Mouse (Mus musculus) heart, embryonic 11.5 days (tissue): ENCODE results near the gene Abcg1. TPM values are rescaled to one million over a fixed set of nuclear protein-coding genes. Genes with fewer than 3 reads are reported as not detected.

ENCODE experiments used
- ATAC-seq: fragments of 200-750 bp; cut with Nextera tagmentation; replicated peaks from 2 replicates; pipeline ENCODE4 v1.8.0; 2017; ENCODE audit warnings: moderate library complexity; ENCODE audit not compliant: insufficient number of reproducible peaks, low FRiP score, low TSS enrichment
- H3K27ac ChIP-seq: fragments of 300-500 bp; sonication (generic); 2 replicates; pipeline ENCODE4 v1.5.1; 2014; ENCODE audit warnings: mild to moderate bottlenecking, low read depth, low read length
- H3K27me3 ChIP-seq: fragments of 300-500 bp; sonication (generic); 2 replicates; pipeline ENCODE4 v1.6.1; 2014; ENCODE audit warnings: mild to moderate bottlenecking, low read length, mixed read lengths; ENCODE audit not compliant: control insufficient read depth, insufficient read depth
- H3K36me3 ChIP-seq: fragments of 300-500 bp; sonication (generic); 2 replicates; pipeline ENCODE4 v1.6.1; 2014; ENCODE audit warnings: mild to moderate bottlenecking, low read length, moderate library complexity, mixed read lengths; ENCODE audit not compliant: control insufficient read depth, insufficient read depth
- H3K4me1 ChIP-seq: fragments of 300-500 bp; sonication (generic); 2 replicates; pipeline ENCODE4 v1.6.1; 2014; ENCODE audit warnings: low read length; ENCODE audit not compliant: control insufficient read depth, insufficient read depth
- H3K4me2 ChIP-seq: fragments of 300-500 bp; sonication (generic); 2 replicates; pipeline ENCODE4 v1.6.1; 2014; ENCODE audit warnings: mild to moderate bottlenecking, moderate library complexity
- H3K4me3 ChIP-seq: fragments of 300-500 bp; sonication (generic); 2 replicates; pipeline ENCODE4 v1.5.1; 2014; ENCODE audit warnings: low read depth, low read length
- H3K9ac ChIP-seq: fragments of 300-500 bp; sonication (generic); 2 replicates; pipeline ENCODE4 v1.6.1; 2014; ENCODE audit warnings: mild to moderate bottlenecking, low read depth, low read length, moderate library complexity
- H3K9me3 ChIP-seq: fragments of 300-500 bp; sonication (generic); replicated peaks from 2 replicates; pipeline ENCODE4 v1.6.1; 2016; ENCODE audit warnings: low read length; ENCODE audit not compliant: control insufficient read depth
- WGBS: fragments of 180-500 bp; shearing (Covaris S2); extraction: QIAGEN DNeasy Blood & Tissue Kit; methylation state at CpG from one replicate; pipeline ENCODE4 v1.1.7; 2014; ENCODE audit not compliant: insufficient replicate concordance; 5-methylcytosine and 5-hydroxymethylcytosine counted together
- polyA plus RNA-seq: library from polyadenylated mRNA; unstranded; fragments of >200 nt; fragmentation: Nextera tagmentation; extraction: Ambion mirVana; gene quantifications from 2 replicates; pipeline ENCODE4 v1.2.1, GENCODE M21; 2014

Gene Abcg1
- polyA plus RNA-seq, 1 experiment from 2014 or later, result 6.4 TPM

DNA sequence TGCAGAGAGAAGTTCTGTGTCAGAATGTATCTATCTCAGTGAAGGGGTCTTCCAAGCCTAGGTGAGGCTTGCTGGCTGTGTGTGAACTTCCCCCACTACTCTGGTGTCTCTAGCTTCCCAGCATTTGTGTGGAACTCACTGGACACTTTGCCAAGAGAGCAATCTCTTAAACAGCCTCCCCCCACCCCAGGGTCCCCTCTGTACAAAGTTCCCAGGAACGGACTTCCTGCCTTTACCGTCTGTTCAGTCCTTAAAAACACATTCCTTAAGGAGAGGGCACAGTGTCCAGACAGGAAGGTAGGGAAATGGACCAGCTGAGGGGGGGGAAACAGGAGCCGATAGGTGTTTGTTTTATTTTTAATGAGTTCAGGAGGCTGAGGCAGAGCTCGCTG, 2.7 kb downstream of the Abcg1 start:
- no peaks in the 10 kb centered on the region for H3K36me3 ChIP-seq
- 47% methylated on average over 4 of the region's 4 CpGs for WGBS
- H3K9me3 ChIP-seq, result no peaks in the 10 kb centered on the region
- ATAC-seq, result no peak
- H3K9ac ChIP-seq, result no peak overlapping the region
- no peak overlapping the region for H3K4me3 ChIP-seq
- H3K4me2 ChIP-seq, result no peak overlapping the region
- peaks cover 18% of the 10 kb centered on the region for H3K27me3 ChIP-seq
- H3K27ac ChIP-seq, result peak overlapping the region; percentile 46
- H3K4me1 ChIP-seq, result peaks cover 20% of the 10 kb centered on the region

DNA sequence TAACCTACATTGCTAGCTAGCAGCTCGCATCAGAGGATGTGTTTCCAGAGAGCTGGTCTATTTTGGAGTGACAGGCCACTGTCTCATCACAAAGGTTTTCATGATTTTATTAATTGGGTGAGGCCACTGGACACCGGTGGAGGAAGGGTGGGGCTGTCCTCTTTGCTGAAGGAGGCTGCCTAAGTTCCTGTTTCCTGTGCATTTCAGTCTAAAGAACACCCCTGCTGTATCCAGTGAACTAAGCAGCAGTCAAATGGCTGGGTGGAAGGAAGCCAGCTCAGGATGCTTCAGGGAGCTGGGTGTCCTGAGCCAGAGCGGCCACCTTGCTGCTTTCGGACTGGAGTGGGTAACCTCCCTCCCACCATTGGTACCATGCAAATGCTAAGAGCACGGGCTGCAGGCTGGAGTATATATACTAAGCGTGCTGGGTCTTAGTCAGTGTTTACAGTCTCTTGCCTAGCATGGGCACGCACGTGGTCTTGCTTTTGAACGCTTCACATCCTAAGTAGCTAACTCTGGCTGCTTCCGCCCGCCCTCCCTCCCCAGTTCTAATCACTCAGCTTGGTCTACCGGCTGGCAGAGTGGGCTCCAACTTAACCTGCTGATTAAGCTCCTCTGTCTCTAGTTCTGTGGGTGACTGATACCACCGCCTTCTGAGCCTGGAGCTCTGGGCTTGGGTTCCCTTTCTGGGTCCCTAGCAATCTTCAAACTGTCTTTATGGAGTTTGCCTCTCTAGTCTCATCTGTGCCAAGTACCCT, 3.3 kb downstream of the Abcg1 start:
- peak overlapping the region; percentile 46 for H3K27ac ChIP-seq
- no peak overlapping the region for H3K9ac ChIP-seq
- no peaks in the 10 kb centered on the region for H3K9me3 ChIP-seq
- peaks cover 18% of the 10 kb centered on the region for H3K27me3 ChIP-seq
- H3K4me3 ChIP-seq, result no peak overlapping the region
- 52% methylated on average over 13 of the region's 13 CpGs for WGBS
- ATAC-seq, result no peak
- H3K4me1 ChIP-seq, result peaks cover 20% of the 10 kb centered on the region
- peak overlapping the region; percentile 16; the same call in 1 of the 2 replicates for H3K4me2 ChIP-seq
- H3K36me3 ChIP-seq, result no peaks in the 10 kb centered on the region

DNA sequence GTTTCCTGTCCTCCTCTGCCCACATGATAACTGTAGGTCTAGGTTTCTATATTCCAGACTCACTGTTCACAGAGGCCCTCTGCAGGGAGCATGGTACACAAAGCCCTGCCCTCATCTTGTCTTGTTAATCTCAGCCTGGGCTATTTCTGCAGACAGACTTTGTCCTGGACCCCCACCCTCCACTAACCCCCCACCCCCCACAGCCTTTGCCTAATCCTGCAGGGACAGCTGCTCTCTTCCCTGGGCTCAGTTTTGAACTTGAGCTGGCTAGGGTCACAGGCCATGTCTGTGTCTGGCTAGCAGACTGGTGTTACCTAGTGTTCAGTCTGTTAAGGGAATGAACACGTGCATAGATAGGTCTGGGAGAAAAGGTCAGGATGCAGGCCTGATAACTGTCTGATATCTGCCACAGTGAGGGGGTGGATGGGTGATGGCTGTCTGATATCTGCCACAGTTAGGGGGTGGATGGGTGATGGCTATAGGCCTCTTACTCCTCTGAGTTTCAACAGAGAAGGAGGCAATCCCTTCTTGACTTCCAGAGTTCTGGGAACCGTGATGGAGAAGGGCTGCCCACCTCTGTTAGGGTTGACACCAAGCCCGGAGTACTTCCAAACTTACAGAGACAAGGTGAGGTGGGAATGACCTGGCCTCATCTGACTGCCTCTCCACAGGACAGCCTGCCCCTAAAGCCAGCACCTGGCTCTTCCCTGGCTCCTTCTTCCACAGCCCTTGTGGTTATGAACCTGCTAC, 4.0 kb downstream of the Abcg1 start:
- peaks cover 20% of the 10 kb centered on the region for H3K4me1 ChIP-seq
- no peak overlapping the region for H3K4me2 ChIP-seq
- no peak overlapping the region for H3K9ac ChIP-seq
- no peaks in the 10 kb centered on the region for H3K9me3 ChIP-seq
- H3K27me3 ChIP-seq, result peaks cover 18% of the 10 kb centered on the region
- peak overlapping the region; percentile 46; the same call in 1 of the 2 replicates for H3K27ac ChIP-seq
- H3K4me3 ChIP-seq, result no peak overlapping the region
- no peak for ATAC-seq
- no peaks in the 10 kb centered on the region for H3K36me3 ChIP-seq
- WGBS, result 61% methylated on average over 3 of the region's 3 CpGs

DNA sequence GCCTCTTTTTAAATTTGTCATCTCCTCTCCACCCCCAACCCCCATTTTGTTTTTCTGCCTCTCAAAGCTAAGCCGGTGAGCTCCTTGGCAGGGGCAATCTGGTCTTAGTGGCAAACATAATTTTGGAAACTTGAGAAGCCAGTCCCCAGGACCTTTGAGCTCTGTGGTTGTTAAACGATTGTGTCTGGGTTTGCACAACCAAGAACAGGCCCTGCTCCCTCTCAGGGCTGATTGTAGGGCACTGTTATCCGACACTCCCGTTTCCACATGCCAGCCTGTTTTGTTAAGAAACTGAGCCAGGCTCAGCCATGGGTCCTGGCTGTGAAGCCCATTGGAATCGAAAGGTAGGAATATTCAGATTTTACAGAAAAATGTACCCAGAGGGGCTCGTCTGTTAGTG, 8.6 kb downstream of the Abcg1 start:
- H3K27ac ChIP-seq, result no peak overlapping the region
- peaks cover 15% of the 10 kb centered on the region for H3K4me1 ChIP-seq
- no peaks in the 10 kb centered on the region for H3K36me3 ChIP-seq
- no peak overlapping the region for H3K4me3 ChIP-seq
- H3K27me3 ChIP-seq, result no peaks in the 10 kb centered on the region
- WGBS, result 68% methylated on average over 6 of the region's 6 CpGs
- ATAC-seq, result no peak
- H3K4me2 ChIP-seq, result no peak overlapping the region
- no peaks in the 10 kb centered on the region for H3K9me3 ChIP-seq
- no peak overlapping the region for H3K9ac ChIP-seq

DNA sequence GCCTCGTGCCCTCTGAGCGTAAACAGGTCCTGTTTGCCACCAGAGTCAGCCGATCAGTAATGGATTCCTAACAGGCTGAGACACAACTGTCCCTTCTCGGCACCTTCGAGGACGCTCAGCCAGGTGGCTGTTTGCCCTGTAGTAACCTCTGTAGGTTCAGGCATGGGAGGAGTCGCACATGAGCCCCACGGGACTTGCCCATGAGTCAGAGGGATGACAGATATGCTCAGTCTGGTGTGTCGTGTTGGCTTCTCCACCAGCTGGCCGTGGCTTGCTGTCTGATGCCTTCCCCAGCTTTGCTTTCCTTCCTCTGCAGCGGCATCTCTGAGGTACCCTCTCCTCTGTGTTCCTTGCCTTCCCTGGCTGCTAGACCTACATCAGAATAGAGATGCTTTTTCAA, 9.6 kb downstream of the Abcg1 start:
- Histone ChIP-seq H3K27me3 (no peaks in the 10 kb centered on the region), H3K9me3 (no peaks in the 10 kb centered on the region), H3K4me3 (no peak overlapping the region), H3K4me2 (no peak overlapping the region), H3K9ac (no peak overlapping the region), H3K27ac (no peak overlapping the region), H3K36me3 (no peaks in the 10 kb centered on the region), H3K4me1 (peaks cover 24% of the 10 kb centered on the region)
- ATAC-seq, result no peak
- WGBS, result 72% methylated on average over 11 of the region's 11 CpGs

DNA sequence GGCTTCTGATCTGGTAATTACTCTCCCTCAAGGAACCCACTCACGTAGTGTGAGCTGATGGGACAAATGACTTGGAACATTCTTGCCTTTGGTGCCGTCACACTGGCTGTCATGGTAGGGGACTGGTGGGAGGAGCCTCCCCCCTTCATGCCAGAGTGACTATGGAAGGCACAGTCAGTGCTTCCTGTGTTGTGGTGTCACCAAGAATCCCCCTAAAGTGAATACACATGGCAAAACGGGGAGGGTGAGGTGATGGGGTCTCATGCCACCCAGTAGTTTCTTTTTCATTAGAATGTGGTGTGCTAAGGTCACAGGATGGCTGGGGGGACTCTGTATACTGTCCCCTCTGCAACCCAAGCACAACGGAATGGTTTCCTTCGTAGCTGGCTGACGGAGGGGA, 11.6 kb downstream of the Abcg1 start:
- no peaks in the 10 kb centered on the region for H3K9me3 ChIP-seq
- H3K4me3 ChIP-seq, result no peak overlapping the region
- peaks cover 45% of the 10 kb centered on the region for H3K4me1 ChIP-seq
- no peak overlapping the region for H3K9ac ChIP-seq
- H3K4me2 ChIP-seq, result no peak overlapping the region
- no peak overlapping the region for H3K27ac ChIP-seq
- no peak for ATAC-seq
- no peaks in the 10 kb centered on the region for H3K36me3 ChIP-seq
- 74% methylated on average over 6 of the region's 6 CpGs for WGBS
- H3K27me3 ChIP-seq, result no peaks in the 10 kb centered on the region

DNA sequence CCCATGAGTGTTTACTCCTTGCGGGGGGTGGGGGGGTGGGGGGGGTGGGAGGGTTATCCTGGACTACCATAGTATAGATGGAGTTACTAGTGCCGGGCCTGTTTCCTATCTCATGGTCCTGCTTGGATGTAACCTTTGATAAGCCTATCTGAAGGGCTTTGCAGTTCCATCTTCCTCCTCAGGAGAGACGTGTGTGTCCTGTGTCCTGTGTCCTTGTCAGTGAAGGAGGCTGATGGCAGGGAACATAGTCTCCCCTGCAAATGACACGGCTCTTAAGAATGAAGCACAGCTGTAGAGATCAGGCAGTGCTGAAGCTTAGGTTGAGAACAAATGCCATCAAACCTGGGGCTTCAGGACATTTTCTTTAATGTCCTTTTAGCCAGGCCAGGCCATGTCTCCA, 12.4 kb downstream of the Abcg1 start:
- Histone ChIP-seq H3K36me3 (no peaks in the 10 kb centered on the region), H3K27ac (no peak overlapping the region), H3K9ac (no peak overlapping the region), H3K4me1 (peaks cover 51% of the 10 kb centered on the region), H3K9me3 (no peaks in the 10 kb centered on the region), H3K27me3 (no peaks in the 10 kb centered on the region), H3K4me2 (no peak overlapping the region), H3K4me3 (no peak overlapping the region)
- 50% methylated on average over 4 of the region's 4 CpGs for WGBS
- ATAC-seq, result no peak

DNA sequence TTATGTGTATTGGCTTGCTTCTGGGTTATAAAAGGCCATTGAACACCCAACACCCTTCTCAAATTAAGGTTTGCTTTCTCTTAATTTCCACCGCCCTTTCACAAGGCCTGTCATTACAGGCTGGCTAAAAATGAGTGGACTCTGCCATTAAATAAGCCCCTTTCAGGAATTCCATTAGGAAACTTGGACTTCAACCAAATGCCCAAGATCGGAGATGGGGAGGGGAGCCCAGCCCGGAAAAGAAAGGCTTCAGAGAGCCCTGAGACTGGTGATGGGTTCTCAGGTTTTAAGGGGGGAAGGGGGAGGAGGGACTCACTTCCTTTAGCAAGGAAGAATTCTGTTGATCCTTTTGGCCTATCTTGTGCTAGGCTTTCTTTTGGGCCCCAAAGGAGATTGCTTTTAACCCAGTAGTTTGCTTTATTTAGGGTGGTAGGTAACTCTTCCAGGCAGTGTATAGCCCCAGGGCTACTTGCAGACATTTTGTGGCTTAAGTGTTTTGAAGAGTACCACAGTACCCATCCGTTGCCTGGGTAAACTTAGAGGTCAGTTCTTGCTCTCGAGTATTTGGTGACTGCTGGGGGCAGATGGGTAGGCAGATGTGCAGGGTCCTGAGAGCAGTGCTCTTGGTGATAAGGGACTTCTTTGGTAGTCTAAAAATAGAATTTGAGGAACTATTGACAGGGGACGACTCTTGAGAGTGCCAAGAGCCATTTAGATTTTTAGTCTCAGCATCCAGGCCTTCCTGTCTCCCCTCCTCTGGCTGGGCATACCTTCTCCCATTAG, 13.1 kb downstream of the Abcg1 start:
- peak overlapping the region; percentile 8; the same call in 1 of the 2 replicates for H3K4me2 ChIP-seq
- no peaks in the 10 kb centered on the region for H3K36me3 ChIP-seq
- H3K9ac ChIP-seq, result no peak overlapping the region
- H3K4me3 ChIP-seq, result no peak overlapping the region
- peak overlapping the region; percentile 77; the same call in 1 of the 2 replicates for H3K27ac ChIP-seq
- peaks cover 57% of the 10 kb centered on the region for H3K4me1 ChIP-seq
- ATAC-seq, result no peak
- WGBS, result 21% methylated on average over 6 of the region's 6 CpGs
- no peaks in the 10 kb centered on the region for H3K27me3 ChIP-seq
- no peaks in the 10 kb centered on the region for H3K9me3 ChIP-seq
